Mouse (Mus musculus): Measurements from ENCODE around the gene Tfeb. TPM values are rescaled to one million over a fixed set of nuclear protein-coding genes. Genes with fewer than 3 reads are reported as not detected.

Gene Tfeb
- total RNA-seq, 1 experiment from 2014 or later, result 7.4 TPM

DNA sequence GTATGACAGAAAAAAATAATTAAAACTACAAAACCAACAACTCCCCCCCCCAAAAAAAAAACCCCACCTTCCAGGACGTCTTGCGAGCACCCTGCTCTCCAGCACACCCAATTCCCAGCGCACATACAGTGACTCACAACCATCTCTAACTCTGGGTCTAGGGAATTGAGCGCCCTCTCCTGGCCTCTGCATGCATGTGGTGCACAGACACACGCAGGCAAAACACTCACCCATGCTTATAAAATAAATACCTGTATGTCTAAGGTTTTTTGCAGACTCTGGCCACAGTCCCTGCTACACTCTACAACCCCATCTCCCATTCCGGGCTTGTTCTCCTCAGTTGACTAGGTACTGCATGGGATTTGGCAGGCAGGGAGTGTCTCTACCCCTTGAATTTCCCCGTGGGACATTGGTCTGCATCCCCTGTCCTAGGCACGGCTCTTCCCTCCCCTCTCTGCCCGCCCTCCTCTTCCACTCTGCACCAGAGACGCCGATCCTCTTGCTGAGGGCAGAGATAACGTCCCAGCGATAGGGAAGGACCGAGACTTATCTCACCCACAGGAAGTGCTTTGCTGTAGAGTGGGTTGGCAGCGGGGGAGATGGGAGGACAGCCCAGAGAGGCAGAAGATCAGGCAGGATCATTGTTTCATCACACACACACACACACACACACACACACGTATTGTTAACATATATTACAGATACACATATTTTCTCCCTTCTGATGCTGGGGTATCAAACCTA is 6.3 kb downstream of the Tfeb start:
- ATAC-seq (replicated peaks in 1 of 2; ENCODE audit: insufficient read depth in 1 of 2, low FRiP score in 2 of 2, low TSS enrichment in 1 of 2, low read depth in 1 of 2, poor library complexity in 2 of 2, severe bottlenecking in 2 of 2), result peak in 1 of 2 experiments; percentile 14; a peak in 1 of 4 replicates

DNA sequence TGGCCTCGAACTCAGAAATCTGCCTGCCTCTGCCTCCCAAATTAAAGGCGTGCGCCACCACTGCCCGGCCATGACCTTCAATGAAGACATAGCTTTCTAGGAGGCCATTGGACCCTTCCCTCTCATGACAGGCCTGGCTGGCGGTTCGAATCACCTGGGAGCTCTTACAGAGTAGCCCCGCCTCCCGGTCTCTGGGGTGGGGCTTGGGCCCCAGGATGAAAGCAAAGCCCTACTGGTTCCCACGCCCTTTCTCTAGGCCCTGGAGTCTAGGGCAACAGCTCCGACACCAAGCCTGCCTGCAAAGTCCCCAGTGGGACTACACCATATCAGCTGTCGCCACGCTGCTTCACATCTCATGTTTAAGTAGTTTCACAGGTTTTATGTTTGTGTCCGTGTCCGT is 7.3 kb downstream of the Tfeb start:
- ATAC-seq (replicated peaks in 1 of 2; ENCODE audit: insufficient read depth in 1 of 2, low FRiP score in 2 of 2, low TSS enrichment in 1 of 2, low read depth in 1 of 2, poor library complexity in 2 of 2, severe bottlenecking in 2 of 2), result no peak

DNA sequence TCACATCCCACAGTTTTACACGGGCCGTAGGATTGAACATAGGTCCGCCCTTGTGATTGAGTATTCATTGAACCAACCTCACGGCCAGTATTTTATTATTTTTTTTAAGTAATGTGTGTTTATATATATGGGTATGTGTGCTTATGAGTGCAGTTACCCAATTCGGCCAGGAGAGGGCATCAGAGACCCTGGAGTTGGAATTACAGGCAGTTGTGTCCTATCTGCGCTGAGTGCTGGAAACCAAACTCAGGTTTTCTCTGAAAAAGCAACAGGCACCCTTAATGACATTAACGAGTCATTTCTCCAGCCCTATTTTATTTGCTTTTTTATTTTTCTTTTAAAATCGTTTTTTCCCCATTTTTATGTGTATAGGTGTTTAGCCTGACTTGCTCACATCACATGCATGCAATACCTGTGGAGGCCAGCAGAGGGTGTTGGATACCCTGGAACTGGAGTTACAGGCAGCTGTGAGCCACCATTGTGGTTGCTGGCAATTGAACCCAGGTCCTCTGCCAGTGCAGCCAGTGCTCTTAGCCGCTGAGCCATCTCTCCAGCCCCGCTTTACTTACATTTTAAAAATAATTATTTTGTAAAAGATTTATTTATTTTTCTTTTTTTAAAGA is 8.0 kb downstream of the Tfeb start:
- ATAC-seq (replicated peaks in 1 of 2; ENCODE audit: insufficient read depth in 1 of 2, low FRiP score in 2 of 2, low TSS enrichment in 1 of 2, low read depth in 1 of 2, poor library complexity in 2 of 2, severe bottlenecking in 2 of 2), result no peak

DNA sequence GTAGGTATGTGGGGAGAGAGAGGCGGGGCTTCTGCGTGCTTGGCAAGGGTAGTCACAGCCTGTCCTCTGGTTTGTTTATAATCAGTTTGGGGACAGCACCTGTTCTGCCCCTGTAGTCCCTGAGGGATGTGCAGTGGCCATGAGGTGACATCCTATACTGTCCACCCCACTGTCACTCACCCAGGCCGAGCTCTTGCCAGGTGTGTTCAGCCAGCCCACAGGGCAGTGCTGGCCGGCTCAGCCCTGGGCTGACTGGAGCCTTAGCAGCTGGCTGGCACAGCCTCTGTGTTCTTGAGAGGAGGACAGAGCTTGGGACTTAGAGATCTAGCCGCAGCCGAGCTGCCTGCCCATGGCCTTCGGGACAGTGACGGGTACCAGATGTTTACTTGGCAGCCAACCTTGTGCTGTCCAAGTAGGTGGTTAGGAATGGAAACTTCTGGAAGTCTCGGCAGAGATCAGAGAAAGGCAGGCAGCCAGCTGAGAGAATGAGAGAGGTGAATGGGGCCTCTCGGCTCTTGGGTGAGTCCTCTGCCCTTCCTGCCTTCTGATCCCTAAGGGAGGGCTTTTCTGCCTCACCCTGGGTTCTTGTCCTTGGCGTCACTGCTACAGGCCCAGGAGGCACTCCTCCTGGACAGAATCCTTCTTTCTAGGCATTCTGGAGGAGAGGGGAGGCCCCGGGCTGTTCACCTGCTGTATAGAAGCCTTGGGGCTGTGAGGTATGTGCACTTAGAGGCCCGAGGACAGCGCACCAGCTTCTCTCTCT is 12.1 kb downstream of the Tfeb start:
- no peak for ATAC-seq (replicated peaks in 1 of 2; ENCODE audit: insufficient read depth in 1 of 2, low FRiP score in 2 of 2, low TSS enrichment in 1 of 2, low read depth in 1 of 2, poor library complexity in 2 of 2, severe bottlenecking in 2 of 2)

DNA sequence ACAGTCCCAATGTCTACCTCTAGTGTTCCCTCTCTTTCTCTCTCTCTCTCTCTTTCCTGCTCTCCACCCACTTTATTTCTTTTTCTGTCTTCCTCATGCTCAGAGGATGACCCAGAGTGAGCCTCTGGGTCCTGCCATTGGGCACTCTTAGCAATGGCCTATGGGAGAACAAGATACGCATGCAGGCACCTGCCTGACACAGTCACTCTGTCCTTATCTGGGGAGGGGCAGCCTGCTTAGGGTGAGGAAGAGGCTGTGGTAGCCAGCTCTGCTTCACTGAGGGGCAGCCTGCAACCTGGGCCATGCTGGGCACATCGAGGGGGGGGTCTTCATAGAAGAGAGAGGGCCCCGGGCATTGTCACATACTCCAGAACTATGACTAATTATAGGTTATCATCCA is 12.8 kb downstream of the Tfeb start:
- ATAC-seq (replicated peaks in 1 of 2; ENCODE audit: insufficient read depth in 1 of 2, low FRiP score in 2 of 2, low TSS enrichment in 1 of 2, low read depth in 1 of 2, poor library complexity in 2 of 2, severe bottlenecking in 2 of 2), result no peak

DNA sequence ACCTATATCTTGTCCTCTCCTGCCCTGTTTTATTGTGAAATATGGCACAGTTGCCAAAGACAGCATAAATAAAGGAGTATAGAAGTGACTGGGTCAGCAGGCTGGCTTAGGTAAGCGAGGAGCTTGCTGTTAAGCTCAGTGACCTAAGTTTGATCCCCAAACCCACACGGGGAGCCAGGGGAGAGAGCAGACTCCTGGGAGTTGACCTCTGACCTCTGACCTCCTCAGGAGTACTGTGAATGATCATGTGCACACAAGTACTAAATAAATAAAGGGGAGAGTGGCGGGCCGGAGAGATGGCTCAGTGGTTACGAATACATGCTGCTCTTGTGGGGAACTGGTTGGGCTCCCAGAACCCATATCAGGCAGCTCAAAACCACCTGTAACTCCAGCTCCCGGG is 13.3 kb downstream of the Tfeb start:
- ATAC-seq (replicated peaks in 1 of 2; ENCODE audit: insufficient read depth in 1 of 2, low FRiP score in 2 of 2, low TSS enrichment in 1 of 2, low read depth in 1 of 2, poor library complexity in 2 of 2, severe bottlenecking in 2 of 2), result no peak

DNA sequence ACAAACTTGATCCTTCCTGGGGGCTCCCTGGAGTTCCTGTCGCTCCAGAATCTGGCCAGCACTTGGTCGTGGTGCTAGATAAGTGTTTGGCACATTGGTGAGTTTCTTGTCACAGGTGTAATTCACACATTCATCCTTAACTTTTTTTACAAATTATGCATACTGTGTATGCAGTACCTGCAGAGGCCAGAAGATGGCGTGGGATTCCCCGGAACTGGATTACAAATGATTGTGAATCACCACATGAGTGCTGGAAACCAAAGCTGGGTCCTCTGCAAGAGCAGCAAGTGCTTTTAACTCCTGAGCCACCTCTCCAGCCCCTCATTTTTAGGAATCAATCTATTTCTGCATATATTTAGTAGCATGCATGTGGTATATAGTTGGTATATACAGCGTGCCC is 15.0 kb downstream of the Tfeb start:
- no peak for ATAC-seq (replicated peaks in 1 of 2; ENCODE audit: insufficient read depth in 1 of 2, low FRiP score in 2 of 2, low TSS enrichment in 1 of 2, low read depth in 1 of 2, poor library complexity in 2 of 2, severe bottlenecking in 2 of 2)

DNA sequence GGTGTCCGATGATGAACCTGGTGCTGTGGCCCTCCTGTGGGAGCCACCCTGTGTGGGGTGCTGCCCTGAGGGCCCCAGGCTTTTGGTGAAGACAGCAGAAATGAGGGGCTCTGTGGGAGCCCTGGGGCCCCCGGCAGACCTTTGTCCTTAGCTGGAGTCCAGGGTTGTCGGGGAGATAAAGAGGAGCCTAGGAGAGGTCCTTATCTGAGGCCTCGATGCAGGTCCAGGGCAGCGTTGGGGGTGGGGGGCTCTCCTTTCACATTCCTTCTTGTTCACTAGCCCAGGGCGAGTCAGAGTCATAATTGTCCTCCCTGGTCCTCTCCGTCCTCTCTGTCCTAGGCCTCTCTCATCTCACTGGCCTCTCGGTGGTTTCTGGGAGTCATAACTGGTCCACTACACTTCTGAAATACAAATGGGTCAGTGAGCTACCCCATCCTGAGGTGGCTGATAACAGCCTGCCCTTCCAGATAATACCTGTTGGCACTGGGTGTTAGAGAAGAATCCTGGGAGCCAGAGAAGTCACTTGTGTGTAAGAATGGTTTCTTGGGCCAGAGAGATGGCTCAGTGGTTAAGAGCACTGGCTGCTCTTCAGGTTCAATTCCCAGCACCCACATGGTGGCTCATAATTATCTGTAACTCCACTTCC is 16.4 kb downstream of the Tfeb start:
- no peak for ATAC-seq (replicated peaks in 1 of 2; ENCODE audit: insufficient read depth in 1 of 2, low FRiP score in 2 of 2, low TSS enrichment in 1 of 2, low read depth in 1 of 2, poor library complexity in 2 of 2, severe bottlenecking in 2 of 2)

DNA sequence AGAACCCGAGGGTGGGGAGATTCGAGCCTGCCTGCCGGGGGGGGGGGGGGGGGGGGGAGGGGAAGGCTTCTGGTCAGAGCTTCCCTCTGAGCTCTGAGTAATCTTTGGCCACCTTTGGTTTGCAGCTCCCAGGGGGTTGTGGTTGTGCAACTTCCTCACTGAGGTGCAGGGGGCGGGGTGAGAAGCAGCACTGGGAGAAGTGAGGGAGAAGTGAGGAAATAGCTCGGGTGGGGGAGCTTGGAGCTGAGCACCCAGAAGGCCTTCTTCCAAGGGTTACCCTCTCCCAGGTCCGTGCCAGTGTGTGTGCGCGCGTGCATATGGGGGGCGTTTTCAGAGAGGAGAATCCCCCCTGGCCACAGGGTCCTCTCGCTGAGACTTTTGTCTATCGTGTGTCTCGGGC is 17.4 kb downstream of the Tfeb start:
- ATAC-seq (replicated peaks in 1 of 2; ENCODE audit: insufficient read depth in 1 of 2, low FRiP score in 2 of 2, low TSS enrichment in 1 of 2, low read depth in 1 of 2, poor library complexity in 2 of 2, severe bottlenecking in 2 of 2), result peak; percentile 84 to 90

DNA sequence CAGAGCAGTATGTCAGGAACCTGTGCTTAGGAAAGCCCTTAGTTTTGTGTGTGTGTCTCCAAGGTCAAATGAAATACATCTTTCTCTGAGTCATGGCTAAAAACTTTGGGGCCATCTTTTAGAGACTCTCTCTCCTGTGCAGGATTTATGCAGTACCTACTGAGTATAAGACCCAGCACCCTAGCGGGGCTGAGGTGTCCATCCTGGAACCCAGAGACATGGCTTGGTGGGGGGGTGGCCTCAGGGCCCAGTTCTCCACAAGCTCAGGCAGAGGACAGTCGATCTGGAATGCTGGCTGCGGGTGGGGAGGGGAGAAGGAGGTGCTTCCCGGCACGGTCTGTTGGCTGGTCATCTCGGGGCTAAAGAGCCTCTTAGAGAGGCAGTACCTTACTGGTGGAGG is 19.5 kb downstream of the Tfeb start:
- no peak for ATAC-seq (replicated peaks in 1 of 2; ENCODE audit: insufficient read depth in 1 of 2, low FRiP score in 2 of 2, low TSS enrichment in 1 of 2, low read depth in 1 of 2, poor library complexity in 2 of 2, severe bottlenecking in 2 of 2)

DNA sequence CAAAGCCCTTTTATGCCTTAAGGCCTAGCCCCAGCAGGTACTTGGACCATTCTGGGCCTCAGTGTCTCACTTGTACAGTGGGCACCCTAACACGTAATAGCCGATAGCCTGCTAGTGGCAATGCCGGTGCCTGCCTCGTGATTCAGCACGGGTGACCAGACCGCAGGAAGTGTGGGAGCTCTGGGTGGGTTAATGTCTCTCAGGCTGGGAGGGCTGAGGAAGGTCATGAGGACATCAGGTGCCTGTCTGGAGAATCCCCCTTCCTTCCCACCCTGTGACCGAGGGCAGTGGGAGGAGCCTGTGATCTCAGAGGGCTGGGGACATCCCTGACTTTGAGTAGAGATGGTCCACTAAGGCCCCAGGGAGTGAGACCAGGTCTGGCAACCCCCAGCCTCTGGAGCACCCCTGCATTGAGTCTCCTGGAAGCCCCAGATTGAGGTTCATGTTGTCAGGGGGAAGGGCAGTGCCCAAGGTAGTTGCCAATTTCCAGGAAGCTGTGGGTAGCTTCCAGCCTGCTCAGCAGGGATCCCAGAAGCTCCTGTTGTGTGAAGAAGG is 20.3 kb downstream of the Tfeb start:
- no peak for ATAC-seq (replicated peaks in 1 of 2; ENCODE audit: insufficient read depth in 1 of 2, low FRiP score in 2 of 2, low TSS enrichment in 1 of 2, low read depth in 1 of 2, poor library complexity in 2 of 2, severe bottlenecking in 2 of 2)

DNA sequence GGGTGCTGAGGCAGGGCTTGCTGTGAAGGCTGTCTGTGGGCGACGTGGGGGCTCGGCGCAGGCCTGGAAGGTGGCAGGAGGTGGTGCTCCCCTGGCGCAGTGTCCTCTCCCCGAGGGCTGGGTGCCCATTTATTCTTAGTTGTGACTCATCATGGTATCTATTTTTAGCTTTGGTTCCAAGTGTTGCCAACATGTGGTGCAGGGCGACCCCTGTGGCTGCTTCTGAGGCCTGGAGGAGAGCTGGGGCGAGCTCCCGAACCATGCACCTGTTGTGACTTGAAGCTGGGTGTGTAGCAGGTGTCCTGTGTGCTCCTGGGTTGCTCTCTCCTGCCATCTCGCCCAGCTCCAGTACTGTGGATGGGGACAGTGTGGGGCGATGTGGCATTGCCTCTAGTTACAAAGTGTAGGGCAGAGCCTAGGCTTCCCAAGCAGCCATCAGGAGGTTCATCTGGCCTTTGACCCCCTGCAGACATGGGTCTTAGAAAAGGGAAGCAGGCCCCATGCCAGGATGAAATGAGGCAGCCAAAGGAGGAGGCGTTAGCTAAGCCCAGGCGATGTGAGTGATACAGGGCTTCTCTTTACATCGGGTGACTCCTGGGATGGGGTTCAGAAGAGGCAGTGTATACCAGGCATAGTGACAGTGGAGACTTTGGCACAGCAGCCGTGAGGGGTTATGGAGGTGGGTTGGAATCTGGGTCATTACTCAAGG is 23.0 kb downstream of the Tfeb start:
- ATAC-seq (replicated peaks in 1 of 2; ENCODE audit: insufficient read depth in 1 of 2, low FRiP score in 2 of 2, low TSS enrichment in 1 of 2, low read depth in 1 of 2, poor library complexity in 2 of 2, severe bottlenecking in 2 of 2), result peak; percentile 40 to 71; a peak in 3 of 4 replicates

DNA sequence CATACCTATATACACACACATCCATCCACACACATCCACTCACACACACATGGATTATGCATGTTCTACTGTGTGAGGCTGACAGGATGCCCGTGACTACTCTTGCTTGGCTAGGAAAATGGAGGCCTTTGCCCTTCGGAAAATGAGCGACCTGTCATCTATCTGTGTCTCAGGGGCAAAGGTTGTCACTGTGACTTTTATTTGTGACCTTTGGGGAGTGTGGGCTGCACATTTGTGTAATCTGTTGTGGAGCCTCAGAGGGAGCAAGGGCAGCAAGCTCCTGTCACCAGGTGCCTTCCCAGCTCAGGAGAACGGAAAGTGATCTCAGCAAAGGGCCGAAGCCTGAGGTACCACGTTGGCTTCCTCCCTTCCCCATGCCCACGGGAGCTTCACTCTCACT is 25.2 kb downstream of the Tfeb start:
- ATAC-seq (replicated peaks in 1 of 2; ENCODE audit: insufficient read depth in 1 of 2, low FRiP score in 2 of 2, low TSS enrichment in 1 of 2, low read depth in 1 of 2, poor library complexity in 2 of 2, severe bottlenecking in 2 of 2), result no peak

DNA sequence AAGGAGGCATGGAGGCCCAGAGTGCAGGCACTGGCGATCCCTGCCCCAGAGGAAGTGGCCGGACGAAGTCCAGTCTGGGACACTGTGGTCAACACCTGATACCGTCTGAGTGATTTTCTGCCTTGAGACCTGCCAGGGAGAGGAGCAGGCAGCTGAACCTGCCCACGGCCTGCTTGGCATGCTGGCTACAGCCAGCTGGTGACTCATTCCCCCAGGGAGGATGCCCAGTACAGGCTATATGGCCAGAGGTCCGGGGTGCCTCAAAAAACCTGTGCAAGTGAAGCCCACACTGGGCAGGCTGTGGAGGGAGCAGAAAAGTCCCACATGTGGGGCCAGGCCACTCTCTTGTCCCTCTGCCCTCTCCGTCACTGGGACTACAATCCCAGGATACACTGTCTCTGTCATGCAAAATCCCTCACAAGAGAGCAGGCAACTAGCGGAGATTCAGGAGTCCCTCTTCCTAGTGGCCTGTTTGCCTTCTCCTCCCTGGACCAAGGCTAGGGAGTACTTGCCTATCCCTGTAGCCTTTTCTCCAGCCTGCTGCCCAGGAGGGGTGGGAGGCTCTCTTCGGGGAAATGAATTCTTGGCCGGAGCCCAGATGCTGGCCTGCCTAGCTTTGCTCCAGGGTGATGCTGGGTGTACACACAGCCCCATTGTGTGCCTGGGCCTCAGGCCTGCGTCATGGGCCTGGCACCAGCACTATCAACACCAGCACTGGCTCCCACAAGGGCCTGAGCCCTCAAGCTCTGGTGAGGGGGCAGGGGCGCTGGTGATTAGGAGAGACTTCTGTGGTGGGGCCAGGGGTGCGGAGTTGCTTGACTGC is 25.9 kb downstream of the Tfeb start:
- no peak for ATAC-seq (replicated peaks in 1 of 2; ENCODE audit: insufficient read depth in 1 of 2, low FRiP score in 2 of 2, low TSS enrichment in 1 of 2, low read depth in 1 of 2, poor library complexity in 2 of 2, severe bottlenecking in 2 of 2)

DNA sequence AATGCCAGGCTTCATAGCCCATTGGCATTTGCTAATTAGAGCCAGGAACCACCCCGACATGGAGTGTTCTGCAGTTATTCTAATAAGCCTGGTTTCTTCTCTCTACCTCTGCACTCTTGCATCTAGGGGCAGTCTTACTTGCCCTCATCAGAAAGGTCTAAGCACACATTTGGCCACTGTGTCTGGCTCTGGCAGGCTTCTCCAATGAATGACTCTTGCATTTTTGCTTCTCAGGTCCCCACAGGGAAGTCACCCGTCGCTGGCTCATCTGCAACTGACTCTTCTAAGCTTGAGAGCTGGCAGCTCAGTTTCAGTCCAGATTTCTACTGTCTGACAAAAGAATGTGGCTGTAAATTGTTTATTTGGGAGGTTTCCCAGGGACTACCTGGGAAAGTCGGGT is 29.2 kb downstream of the Tfeb start:
- no peak for ATAC-seq (replicated peaks in 1 of 2; ENCODE audit: insufficient read depth in 1 of 2, low FRiP score in 2 of 2, low TSS enrichment in 1 of 2, low read depth in 1 of 2, poor library complexity in 2 of 2, severe bottlenecking in 2 of 2)

DNA sequence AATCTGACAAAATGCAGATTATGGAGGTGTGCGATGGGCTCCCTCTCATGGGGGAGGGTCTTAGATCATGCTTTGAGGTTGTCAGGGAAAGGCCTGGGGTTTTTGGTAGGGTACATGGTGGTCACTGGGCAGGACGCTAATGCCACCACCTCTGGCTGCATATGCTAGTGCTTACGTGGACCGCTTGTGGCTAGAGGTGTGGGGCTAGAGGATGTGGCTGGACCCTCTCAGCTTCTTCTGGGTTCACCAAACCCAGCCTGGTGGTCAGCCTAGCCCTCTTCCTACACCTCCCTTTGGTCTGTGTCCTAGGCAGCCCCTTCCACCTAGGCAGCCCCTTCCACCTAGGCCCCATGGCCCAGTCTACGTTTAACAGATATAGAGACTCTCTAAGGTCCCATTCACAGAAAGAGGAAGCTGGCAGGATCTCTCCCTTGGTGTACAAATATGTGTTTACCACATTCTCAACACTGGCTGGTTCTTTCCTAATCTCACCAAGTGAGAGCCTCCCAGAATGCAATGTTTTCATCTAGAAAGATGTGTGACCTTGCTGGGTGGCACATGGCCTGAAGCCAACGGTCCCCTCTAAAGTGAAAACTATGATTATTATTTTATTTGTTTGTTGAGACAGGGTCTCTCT is 29.7 kb downstream of the Tfeb start:
- peak; percentile 50 to 51; a peak in 3 of 4 replicates for ATAC-seq (replicated peaks in 1 of 2; ENCODE audit: insufficient read depth in 1 of 2, low FRiP score in 2 of 2, low TSS enrichment in 1 of 2, low read depth in 1 of 2, poor library complexity in 2 of 2, severe bottlenecking in 2 of 2)
